Mouse (Mus musculus) thymus, adult 2 months (tissue): Measurements from ENCODE around the gene Frs3. TPM values are rescaled to one million over a fixed set of nuclear protein-coding genes. Genes with fewer than 3 reads are reported as not detected.
"Not testable (repeated sequence)": the region's sequence is repeated elsewhere in the genome, so short reads cannot be mapped to it uniquely, and the experiment has no call there.

ENCODE experiments used
- DNase-seq: peaks from one replicate; pipeline ENCODE4 v3.0.0; 2021
- H3K27ac ChIP-seq: fragments of 200-500 bp; 2 replicates; pipeline ENCODE4 v1.5.1; 2012; ENCODE audit warnings: low read length, control low read depth; ENCODE audit not compliant: control insufficient read depth, insufficient read depth
- H3K27me3 ChIP-seq: fragments of 200-500 bp; 2 replicates; pipeline ENCODE4 v1.6.1; 2012; ENCODE audit warnings: mild to moderate bottlenecking, low read length, moderate library complexity, mixed read lengths; ENCODE audit not compliant: control insufficient read depth, insufficient read depth
- H3K36me3 ChIP-seq: fragments of 200-500 bp; 2 replicates; pipeline ENCODE4 v1.6.1; 2012; ENCODE audit warnings: mild to moderate bottlenecking, low read length, moderate library complexity; ENCODE audit not compliant: control insufficient read depth, insufficient read depth
- H3K4me1 ChIP-seq: fragments of 200-500 bp; replicated peaks from 2 replicates; pipeline ENCODE4 v1.6.1; 2012; ENCODE audit warnings: low read length; ENCODE audit not compliant: control insufficient read depth, insufficient read depth
- H3K4me3 ChIP-seq: fragments of 200-500 bp; 2 replicates; pipeline ENCODE4 v1.5.1; 2012; ENCODE audit warnings: mild to moderate bottlenecking, low read length, control low read depth, moderate library complexity; ENCODE audit not compliant: control insufficient read depth, insufficient read depth
- CTCF ChIP-seq: fragments of 200-500 bp; IDR thresholded peaks from 2 replicates; pipeline ENCODE4 v1.5.1; 2012; ENCODE audit warnings: mild to moderate bottlenecking, control low read depth, low read length, moderate library complexity, borderline replicate concordance; ENCODE audit not compliant: control insufficient read depth, poor library complexity, insufficient read depth; ENCODE audit errors: extremely low read depth
- POLR2A ChIP-seq: fragments of 200-500 bp; IDR thresholded peaks from 2 replicates; pipeline ENCODE4 v1.6.1; 2012; ENCODE audit warnings: mild to moderate bottlenecking, low read length, control low read depth, moderate library complexity; ENCODE audit not compliant: control insufficient read depth, poor library complexity, insufficient read depth; ENCODE audit errors: extremely low read depth
- WGBS: fragments of 180-500 bp; shearing (Covaris S2); methylation state at CpG from one replicate; pipeline ENCODE4 v1.1.7; 2018; 5-methylcytosine and 5-hydroxymethylcytosine counted together
- polyA plus RNA-seq: library from polyadenylated mRNA; depleted of rRNA; stranded (reverse); fragments of >200 nt; gene quantifications from 2 replicates; pipeline ENCODE4 v1.2.3, GENCODE M21; 2012; rRNA removed

Gene Frs3
- 7.0 and 7.1 TPM in 2 replicates for polyA plus RNA-seq

DNA sequence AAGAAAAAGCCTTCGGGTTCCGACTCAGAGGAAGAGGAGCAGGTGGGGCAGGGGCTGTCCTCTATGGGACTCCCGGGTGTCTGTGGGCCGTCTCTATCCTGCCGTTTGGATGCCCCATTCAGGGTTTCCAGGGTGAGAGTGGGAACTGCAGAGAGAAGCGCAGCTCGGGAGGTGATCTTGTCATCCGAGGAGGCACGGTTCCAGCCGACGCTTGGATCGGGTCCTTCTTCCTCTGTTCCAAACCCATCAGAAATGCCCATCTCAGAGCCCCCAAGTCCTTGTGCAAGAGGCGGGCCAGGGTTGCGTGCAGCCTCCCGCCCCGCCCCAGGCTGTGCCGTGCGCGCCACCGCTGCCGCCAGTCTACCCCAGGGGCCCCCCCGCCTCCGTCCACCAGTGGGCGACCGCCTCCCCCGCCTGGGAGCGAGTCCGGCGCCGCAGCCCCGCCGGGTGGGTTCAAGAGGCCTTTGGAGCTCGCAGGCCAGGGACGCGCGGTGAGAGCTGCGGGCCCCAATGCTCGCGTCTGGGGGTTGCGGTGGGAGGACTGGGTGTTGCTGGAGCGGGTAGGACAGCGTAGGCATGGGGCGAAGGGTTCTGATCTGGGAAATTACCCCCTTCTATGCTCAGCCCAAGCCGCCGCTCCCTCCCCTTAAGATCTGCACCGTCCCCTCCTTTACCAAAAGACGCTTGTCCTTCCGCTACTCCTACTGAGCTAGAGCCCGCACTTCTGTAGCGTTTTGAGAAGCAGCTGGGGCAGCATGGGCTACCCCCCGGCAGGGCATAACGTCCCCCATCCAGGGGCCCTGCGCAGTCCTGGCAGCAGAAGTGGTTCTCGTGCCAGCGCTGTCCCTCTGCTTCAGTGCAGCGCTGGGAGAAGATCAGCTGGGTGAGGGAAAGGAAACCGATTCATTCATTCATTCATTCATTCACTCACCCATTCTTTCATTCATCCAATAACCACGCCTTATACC lies at the start of gene Frs3:
Gene Frs3, plus strand, starts transcription at position 423 of the 968 bp plus-strand sequence.
- peak within 1 kb of the TSS; percentile 82 for H3K4me3 ChIP-seq
- H3K36me3 ChIP-seq = no peaks in the 10 kb centered on the region
- DNase-seq = peak; percentile 53
- WGBS = 3% methylated on average over 58 of the region's 58 CpGs
- H3K4me1 ChIP-seq = peaks cover 17% of the 10 kb centered on the region
- H3K27ac ChIP-seq = no peak within 1 kb of the TSS
- no peak for TF ChIP-seq POLR2A
- peak; percentile 29; the same call in 1 of the 2 replicates for TF ChIP-seq CTCF
- no peaks in the 10 kb centered on the region for H3K27me3 ChIP-seq

DNA sequence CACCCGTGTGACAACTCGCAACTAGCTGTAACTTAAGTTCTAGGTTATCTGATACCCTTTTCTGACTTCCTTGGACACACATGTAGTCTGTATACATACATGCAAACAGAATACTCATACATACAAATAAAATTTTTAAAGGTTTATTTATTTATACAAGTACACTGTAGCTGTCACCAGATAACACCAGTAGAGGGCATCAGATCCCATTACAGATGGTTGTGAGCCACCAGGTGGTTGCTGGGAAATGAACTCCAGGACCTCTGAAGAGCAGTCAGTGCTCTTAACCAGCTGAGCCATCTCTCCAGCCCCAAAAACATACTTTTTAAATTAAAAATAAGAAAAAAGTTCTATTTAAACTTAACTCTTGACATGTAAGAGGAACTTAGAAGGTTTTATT lies 45.8 kb upstream of the Frs3 start:
- Histone ChIP-seq H3K4me1 (no peaks in the 10 kb centered on the region), H3K36me3 (no peaks in the 10 kb centered on the region), H3K27me3 (no peaks in the 10 kb centered on the region), H3K27ac (no peak overlapping the region), H3K4me3 (no peak overlapping the region)
- WGBS = 97% methylated on average over 2 of the region's 2 CpGs
- TF ChIP-seq POLR2A = no peak
- DNase-seq = peak; percentile 18

DNA sequence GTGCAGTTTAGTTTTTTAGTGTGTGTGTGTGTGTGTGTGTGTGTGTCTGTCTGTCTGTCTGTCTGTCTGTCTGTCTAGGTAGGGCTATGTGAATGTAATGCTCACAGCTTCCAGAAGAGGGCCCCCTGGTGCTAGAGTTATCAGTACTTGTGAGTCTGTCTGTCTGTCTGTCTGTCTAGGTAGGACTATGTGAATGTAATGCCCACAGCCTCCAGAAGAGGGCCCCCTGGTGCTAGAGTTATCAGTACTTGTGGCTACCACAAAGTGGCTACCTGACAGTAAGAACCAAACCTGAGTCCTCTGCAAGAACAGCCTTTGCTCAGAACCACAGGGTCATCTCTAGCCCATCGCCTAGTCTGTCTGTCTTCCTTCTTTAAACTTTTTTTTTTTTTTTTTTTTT lies 42.1 kb upstream of the Frs3 start:
- TF ChIP-seq CTCF (no peak), POLR2A (no peak)
- Histone ChIP-seq H3K36me3 (no peaks in the 10 kb centered on the region), H3K4me3 (no peak overlapping the region), H3K27ac (no peak overlapping the region), H3K4me1 (no peaks in the 10 kb centered on the region), H3K27me3 (no peaks in the 10 kb centered on the region)
- DNase-seq = peak; percentile 56
- 90% methylated on average over 1 of the region's 1 CpGs for WGBS

DNA sequence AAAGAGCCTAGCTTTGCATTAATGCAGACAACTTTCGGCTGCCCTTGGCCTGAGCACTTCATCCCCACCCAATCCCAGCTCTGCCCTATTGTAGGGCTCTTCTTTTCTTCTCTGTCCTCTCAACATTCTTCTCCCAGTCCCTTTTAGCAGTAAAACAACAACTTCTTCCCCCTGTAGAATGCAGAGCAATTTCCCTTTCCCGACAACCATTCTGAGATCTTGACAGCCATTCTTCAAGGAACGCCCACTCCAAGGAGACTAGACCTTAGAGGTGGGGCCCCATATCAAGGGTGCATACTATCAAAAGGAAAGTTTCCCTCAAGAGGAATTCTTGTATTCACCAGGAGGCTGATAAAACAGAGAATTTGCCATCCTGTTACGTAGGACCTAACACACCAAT lies 39.9 kb upstream of the Frs3 start:
- Histone ChIP-seq H3K27ac (no peak overlapping the region), H3K4me3 (no peak overlapping the region), H3K27me3 (no peaks in the 10 kb centered on the region), H3K36me3 (no peaks in the 10 kb centered on the region), H3K4me1 (no peaks in the 10 kb centered on the region)
- no peak for TF ChIP-seq POLR2A
- no peak for TF ChIP-seq CTCF
- WGBS = 93% methylated on average over 4 of the region's 4 CpGs
- no peak for DNase-seq

DNA sequence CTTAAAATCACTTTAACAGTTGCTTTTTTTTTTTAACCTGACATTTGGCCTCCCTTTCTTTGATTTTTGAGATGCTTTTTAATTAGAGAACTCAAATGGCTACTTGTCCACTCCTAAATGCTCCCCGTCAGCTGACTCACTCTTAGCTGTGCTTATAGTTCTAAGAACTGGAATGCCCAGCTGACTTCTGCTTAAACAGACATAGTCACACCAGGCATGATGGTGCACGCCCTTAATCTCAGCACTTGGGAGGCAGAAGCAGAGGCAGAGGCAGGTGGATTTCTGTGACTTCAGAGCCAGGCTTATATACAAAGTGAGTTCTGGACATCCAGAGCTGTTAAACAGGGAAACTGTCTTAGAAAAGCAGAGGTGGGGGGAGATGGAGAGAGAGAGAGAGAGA lies 36.9 kb upstream of the Frs3 start:
- WGBS = 91% methylated on average over 2 of the region's 2 CpGs
- no peak for DNase-seq
- Histone ChIP-seq H3K4me1 (no peaks in the 10 kb centered on the region), H3K27ac (no peak overlapping the region), H3K4me3 (no peak overlapping the region), H3K27me3 (no peaks in the 10 kb centered on the region), H3K36me3 (no peaks in the 10 kb centered on the region)
- no peak for TF ChIP-seq CTCF

DNA sequence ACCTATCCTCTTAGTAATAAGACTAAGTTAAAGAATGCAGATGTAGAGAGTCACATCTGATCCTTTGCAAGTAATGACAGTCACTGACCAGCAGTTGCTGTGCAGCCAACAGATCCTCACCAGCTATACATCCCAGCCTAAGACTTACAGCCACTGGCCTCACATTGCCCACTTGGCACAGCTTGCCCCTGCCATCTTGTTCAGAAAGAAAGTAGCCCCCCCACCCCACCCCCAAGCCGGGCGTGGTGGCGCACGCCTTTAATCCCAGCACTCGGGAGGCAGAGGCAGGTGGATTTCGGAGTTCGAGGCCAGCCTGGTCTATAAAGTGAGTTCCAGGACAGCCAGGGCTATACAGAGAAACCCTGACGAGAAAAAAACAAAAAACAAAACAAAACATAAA lies 34.5 kb upstream of the Frs3 start:
- not testable (repeated sequence) for DNase-seq, H3K4me1 ChIP-seq, H3K27me3 ChIP-seq, H3K36me3 ChIP-seq, H3K27ac ChIP-seq, H3K4me3 ChIP-seq
- WGBS = 96% methylated on average over 8 of the region's 8 CpGs

DNA sequence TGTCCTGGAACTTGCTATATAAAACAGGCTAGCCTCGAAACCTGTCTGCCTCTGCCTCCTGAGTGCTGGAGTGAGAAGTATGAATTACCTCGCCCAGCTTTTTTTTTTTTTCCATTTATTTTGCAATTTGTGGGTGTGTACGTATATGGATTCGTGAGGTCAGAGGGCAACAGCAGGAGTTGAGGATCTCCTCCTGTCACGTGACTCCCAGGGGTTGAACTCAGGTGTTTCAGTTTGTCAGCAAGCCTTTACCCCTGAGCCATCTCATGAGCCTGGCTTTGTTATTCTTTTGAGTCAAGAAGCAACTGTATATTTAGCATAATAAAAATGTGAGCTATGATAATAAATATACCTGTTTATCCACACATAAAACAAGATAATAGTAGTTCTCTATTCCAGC lies 33.1 kb upstream of the Frs3 start:
- H3K27me3 ChIP-seq = no peaks in the 10 kb centered on the region
- no peaks in the 10 kb centered on the region for H3K36me3 ChIP-seq
- H3K4me1 ChIP-seq = no peaks in the 10 kb centered on the region
- DNase-seq = no peak
- no peak overlapping the region for H3K4me3 ChIP-seq
- WGBS = 96% methylated on average over 5 of the region's 5 CpGs
- no peak for TF ChIP-seq CTCF
- TF ChIP-seq POLR2A = no peak
- H3K27ac ChIP-seq = no peak overlapping the region
